24 mouse cellular contexts compared by ENCODE assay signal in genomic region chr6:128519159-128519558, GRCm38 (mm10). TPM values are rescaled to one million over a fixed set of nuclear protein-coding genes. Genes with fewer than 3 reads are reported as not detected.
"Had no signal": no experiment of that assay in that cellular context is flagged by ENCODE, and none has a peak within 500 bp of the region (broad histone marks: within the 10 kb centered on the region; RNA-seq: fewer than 3 reads in every experiment).

No protein-coding gene starts in this region.

- DNase-seq: liver; lung, embryonic 14.5 days; midbrain, embryonic 14.5 days; retina, postnatal 1 day; right cerebral cortex, adult 18-20 months; right cerebral cortex, postnatal 25 days; right cerebral cortex, postnatal 4 days; spleen, adult 18-20 months; thymus, adult 18-20 months; thymus, postnatal 14 days; thymus, postnatal 36 days had no signal

- H3K4me1 ChIP-seq: liver, embryonic 12.5 days; midbrain, embryonic 10.5 days; midbrain, embryonic 12.5 days; neural tube, embryonic 13.5 days; neural tube, embryonic 15.5 days had no signal

- H3K4me2 ChIP-seq: liver, embryonic 12.5 days; lung, embryonic 14.5 days; midbrain, embryonic 12.5 days; neural tube, embryonic 13.5 days; neural tube, embryonic 15.5 days had no signal

- ATAC-seq: liver, embryonic 12.5 days; midbrain, embryonic 16.5 days had no signal

- H3K9ac ChIP-seq: liver, embryonic 12.5 days; liver, embryonic 14.5 days; lung, embryonic 14.5 days; midbrain, embryonic 12.5 days; neural tube, embryonic 13.5 days; neural tube, embryonic 15.5 days had no signal

- H3K9me3 ChIP-seq: liver, embryonic 12.5 days; midbrain, embryonic 12.5 days; neural tube, embryonic 15.5 days had no signal

- H3K36me3 ChIP-seq: liver, embryonic 12.5 days; midbrain, embryonic 10.5 days; midbrain, embryonic 12.5 days; neural tube, embryonic 13.5 days; neural tube, embryonic 15.5 days had no signal

- H3K27ac ChIP-seq: liver, embryonic 12.5 days; liver, embryonic 14.5 days; midbrain, embryonic 10.5 days; midbrain, embryonic 12.5 days; neural tube, embryonic 13.5 days; neural tube, embryonic 15.5 days had no signal

- H3K27me3 ChIP-seq: liver, embryonic 12.5 days; midbrain, embryonic 12.5 days; neural tube, embryonic 13.5 days; neural tube, embryonic 15.5 days had no signal

- H3K4me3 ChIP-seq: liver, embryonic 12.5 days; midbrain, embryonic 10.5 days; midbrain, embryonic 12.5 days; myocyte; neural tube, embryonic 13.5 days; neural tube, embryonic 15.5 days had no signal

RNA-seq across cellular contexts. Expression of gene Pzp, which starts 7.4 kb away (rescaled TPM):
- total RNA-seq: megakaryocyte, adult 5-6 weeks; megakaryocyte-erythroid progenitor cell, adult 5-6 weeks had no signal
- polyA plus RNA-seq: midbrain, embryonic 10.5 days; midbrain, embryonic 12.5 days; midbrain, embryonic 16.5 days; myocyte; neural tube, embryonic 11.5 days; small intestine, adult 2 months; thymus, postnatal 0 days had no signal
